Mouse (Mus musculus): ENCODE data around the gene Fyb2. TPM values are rescaled to one million over a fixed set of nuclear protein-coding genes. Genes with fewer than 3 reads are reported as not detected.
A peak's percentile ranks its signal among the peaks of the same experiment; 100 is the strongest.

Fyb2 gene
- polyA plus RNA-seq (2016; fragmentation: Nextera tagmentation; extraction: Ambion mirVana) = not detected in 2 replicates

GRCm38 (mm10) chr4:104913291-104914129 lies at the start of gene Fyb2:
Gene Fyb2, plus strand, starts transcription at chr4:104913456.
- peaks cover 8% of the 10 kb centered on the region for H3K27me3 ChIP-seq (replicated peaks)
- no peak within 1 kb of the TSS for H3K27ac ChIP-seq
- H3K4me3 ChIP-seq = peak within 1 kb of the TSS; percentile 9; the same call in 1 of the 2 replicates
- no peaks in the 10 kb centered on the region for H3K9me3 ChIP-seq (replicated peaks)
- H3K9ac ChIP-seq = no peak within 1 kb of the TSS
- ATAC-seq = no peak
- WGBS (ENCODE audit: insufficient replicate concordance) = 25% methylated on average over 23 of the region's 23 CpGs
- no peaks in the 10 kb centered on the region for H3K36me3 ChIP-seq
- no peaks in the 10 kb centered on the region for H3K4me1 ChIP-seq
- H3K4me2 ChIP-seq = peak within 1 kb of the TSS; percentile 49

GRCm38 (mm10) chr4:104864397-104864796 lies 48.9 kb upstream of the Fyb2 start:
- H3K4me1 ChIP-seq = no peaks in the 10 kb centered on the region
- H3K9ac ChIP-seq = no peak overlapping the region
- ATAC-seq = no peak
- H3K4me2 ChIP-seq = no peak overlapping the region
- H3K9me3 ChIP-seq (replicated peaks) = no peaks in the 10 kb centered on the region
- no peak overlapping the region for H3K4me3 ChIP-seq
- H3K27ac ChIP-seq = no peak overlapping the region
- H3K36me3 ChIP-seq = no peaks in the 10 kb centered on the region
- H3K27me3 ChIP-seq (replicated peaks) = no peaks in the 10 kb centered on the region
- WGBS (ENCODE audit: insufficient replicate concordance) = 57% methylated on average over 1 of the region's 1 CpGs

DNA sequence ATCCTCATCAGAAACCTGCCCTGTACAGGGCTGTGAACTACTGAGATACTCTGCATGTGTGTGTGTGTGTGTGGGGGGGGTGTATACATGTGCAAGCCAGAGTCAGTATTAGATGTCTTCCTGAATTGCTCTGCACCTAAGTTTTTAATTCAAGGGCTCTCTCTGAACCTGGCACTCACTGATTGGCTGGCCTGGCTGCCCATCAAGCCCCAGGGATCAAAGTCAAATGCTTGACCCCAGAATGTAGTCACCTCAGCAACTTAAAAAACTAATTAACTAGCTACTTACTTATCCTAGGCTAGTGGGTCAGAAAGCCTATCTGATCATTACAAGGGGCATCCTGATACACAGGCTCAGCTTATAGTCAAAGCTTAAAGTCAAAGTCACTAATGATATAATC lies 43.7 kb upstream of the Fyb2 start:
- H3K27ac ChIP-seq = no peak overlapping the region
- no peaks in the 10 kb centered on the region for H3K4me1 ChIP-seq
- H3K9me3 ChIP-seq (replicated peaks) = no peaks in the 10 kb centered on the region
- no peaks in the 10 kb centered on the region for H3K36me3 ChIP-seq
- no peaks in the 10 kb centered on the region for H3K27me3 ChIP-seq (replicated peaks)
- no peak overlapping the region for H3K9ac ChIP-seq
- ATAC-seq = no peak
- H3K4me2 ChIP-seq = no peak overlapping the region
- H3K4me3 ChIP-seq = no peak overlapping the region

GRCm38 (mm10) chr4:104870196-104870595 lies 43.1 kb upstream of the Fyb2 start:
- no peak overlapping the region for H3K9ac ChIP-seq
- no peak for ATAC-seq
- no peaks in the 10 kb centered on the region for H3K36me3 ChIP-seq
- H3K27ac ChIP-seq = no peak overlapping the region
- 72% methylated on average over 5 of the region's 5 CpGs for WGBS (ENCODE audit: insufficient replicate concordance)
- no peaks in the 10 kb centered on the region for H3K9me3 ChIP-seq (replicated peaks)
- no peak overlapping the region for H3K4me2 ChIP-seq
- no peaks in the 10 kb centered on the region for H3K4me1 ChIP-seq
- no peak overlapping the region for H3K4me3 ChIP-seq
- H3K27me3 ChIP-seq (replicated peaks) = no peaks in the 10 kb centered on the region

GRCm38 (mm10) chr4:104875832-104876231 lies 37.4 kb upstream of the Fyb2 start:
- no peak overlapping the region for H3K4me2 ChIP-seq
- WGBS (ENCODE audit: insufficient replicate concordance) = 61% methylated on average over 4 of the region's 4 CpGs
- H3K4me3 ChIP-seq = peak overlapping the region; percentile 31
- no peaks in the 10 kb centered on the region for H3K4me1 ChIP-seq
- H3K9ac ChIP-seq = no peak overlapping the region
- H3K9me3 ChIP-seq (replicated peaks) = no peaks in the 10 kb centered on the region
- H3K27ac ChIP-seq = 0 out of 2 replicates have a peak overlapping the region, but pooled peaks have one; percentile 5
- H3K36me3 ChIP-seq = no peaks in the 10 kb centered on the region
- no peaks in the 10 kb centered on the region for H3K27me3 ChIP-seq (replicated peaks)
- no peak for ATAC-seq

GRCm38 (mm10) chr4:104876323-104876722 lies 36.9 kb upstream of the Fyb2 start, which contains the start of gene C8a:
Gene C8a, minus strand, starts transcription at chr4:104876398.
- H3K4me2 ChIP-seq = peak within 1 kb of the TSS; percentile 44; the same call in 1 of the 2 replicates
- WGBS (ENCODE audit: insufficient replicate concordance) = 44% methylated on average over 3 of the region's 3 CpGs
- H3K27ac ChIP-seq = 0 out of 2 replicates have a peak within 1 kb of the TSS, but pooled peaks have one; percentile 5
- no peaks in the 10 kb centered on the region for H3K36me3 ChIP-seq
- peak within 1 kb of the TSS; percentile 31 for H3K4me3 ChIP-seq
- ATAC-seq = no peak
- H3K4me1 ChIP-seq = no peaks in the 10 kb centered on the region
- H3K27me3 ChIP-seq (replicated peaks) = no peaks in the 10 kb centered on the region
- no peaks in the 10 kb centered on the region for H3K9me3 ChIP-seq (replicated peaks)
- no peak within 1 kb of the TSS for H3K9ac ChIP-seq

DNA sequence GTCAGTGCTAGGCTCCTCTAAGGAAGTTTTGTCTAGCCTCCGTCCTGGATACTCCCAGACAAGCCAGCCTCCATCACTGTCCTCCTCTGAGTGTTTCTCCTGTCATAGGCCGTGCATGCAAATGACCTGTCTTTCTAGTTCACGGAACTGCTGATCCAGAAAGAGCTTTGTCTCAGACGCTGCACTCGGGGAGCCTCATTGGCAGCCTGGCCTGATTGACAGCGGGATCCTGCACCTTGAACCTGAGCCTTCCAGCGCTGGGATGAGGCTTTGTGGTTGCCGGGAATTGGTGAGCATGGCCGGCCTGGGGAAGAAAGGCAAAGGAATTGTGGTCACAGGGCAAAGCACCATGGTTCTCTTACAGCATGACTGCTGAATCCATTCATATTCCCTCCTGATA lies 25.8 kb upstream of the Fyb2 start:
- no peaks in the 10 kb centered on the region for H3K9me3 ChIP-seq (replicated peaks)
- no peak overlapping the region for H3K4me3 ChIP-seq
- 63% methylated on average over 9 of the region's 9 CpGs for WGBS (ENCODE audit: insufficient replicate concordance)
- H3K4me2 ChIP-seq = no peak overlapping the region
- H3K27me3 ChIP-seq (replicated peaks) = no peaks in the 10 kb centered on the region
- no peaks in the 10 kb centered on the region for H3K4me1 ChIP-seq
- no peak overlapping the region for H3K27ac ChIP-seq
- no peak overlapping the region for H3K9ac ChIP-seq
- ATAC-seq = no peak
- H3K36me3 ChIP-seq = no peaks in the 10 kb centered on the region

- no peak overlapping the region for H3K9ac ChIP-seq
- WGBS (ENCODE audit: insufficient replicate concordance) = 72% methylated on average over 9 of the region's 9 CpGs
Observed at GRCm38 (mm10) chr4:104888499-104889262, 24.6 kb upstream of the Fyb2 start.

DNA sequence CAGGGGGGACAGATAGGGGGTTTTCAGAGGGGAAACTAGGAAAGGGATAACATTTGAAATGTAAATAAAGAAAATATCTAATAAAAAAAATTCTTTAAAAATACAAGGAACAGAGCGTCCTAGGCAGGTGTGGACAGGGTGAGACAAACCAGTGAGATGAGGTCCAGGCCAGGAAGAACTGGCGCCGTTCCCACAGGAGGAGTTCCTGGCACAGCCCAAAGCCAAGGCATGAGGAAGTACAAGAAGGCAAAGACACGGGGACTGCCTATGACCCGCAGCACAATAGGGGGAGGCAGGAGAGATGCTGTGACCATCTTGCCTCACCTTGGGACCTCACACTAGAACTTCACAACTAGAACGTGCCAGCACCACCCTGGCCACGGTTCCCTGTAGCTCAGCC lies 21.5 kb upstream of the Fyb2 start:
- no peaks in the 10 kb centered on the region for H3K4me1 ChIP-seq
- H3K36me3 ChIP-seq = no peaks in the 10 kb centered on the region
- no peaks in the 10 kb centered on the region for H3K9me3 ChIP-seq (replicated peaks)
- no peak overlapping the region for H3K27ac ChIP-seq
- H3K9ac ChIP-seq = no peak overlapping the region
- no peaks in the 10 kb centered on the region for H3K27me3 ChIP-seq (replicated peaks)
- 0 out of 2 replicates have a peak, but pooled peaks have one; percentile 27 for ATAC-seq
- H3K4me2 ChIP-seq = no peak overlapping the region
- no peak overlapping the region for H3K4me3 ChIP-seq
- 58% methylated on average over 7 of the region's 7 CpGs for WGBS (ENCODE audit: insufficient replicate concordance)

More at GRCm38 (mm10) chr4:104888499-104889262, 24.6 kb upstream of the Fyb2 start:
- Histone ChIP-seq H3K4me1 (no peaks in the 10 kb centered on the region), H3K27me3 (replicated peaks) (no peaks in the 10 kb centered on the region), H3K4me3 (no peak overlapping the region), H3K9me3 (replicated peaks) (no peaks in the 10 kb centered on the region), H3K36me3 (no peaks in the 10 kb centered on the region), H3K27ac (no peak overlapping the region), H3K4me2 (no peak overlapping the region)
- no peak for ATAC-seq

GRCm38 (mm10) chr4:104893588-104893987 lies 19.7 kb upstream of the Fyb2 start:
- Histone ChIP-seq H3K4me2 (no peak overlapping the region), H3K36me3 (no peaks in the 10 kb centered on the region), H3K27me3 (replicated peaks) (no peaks in the 10 kb centered on the region), H3K27ac (no peak overlapping the region), H3K4me3 (no peak overlapping the region), H3K9ac (no peak overlapping the region), H3K4me1 (no peaks in the 10 kb centered on the region), H3K9me3 (replicated peaks) (no peaks in the 10 kb centered on the region)
- 67% methylated on average over 5 of the region's 5 CpGs for WGBS (ENCODE audit: insufficient replicate concordance)
- no peak for ATAC-seq

DNA sequence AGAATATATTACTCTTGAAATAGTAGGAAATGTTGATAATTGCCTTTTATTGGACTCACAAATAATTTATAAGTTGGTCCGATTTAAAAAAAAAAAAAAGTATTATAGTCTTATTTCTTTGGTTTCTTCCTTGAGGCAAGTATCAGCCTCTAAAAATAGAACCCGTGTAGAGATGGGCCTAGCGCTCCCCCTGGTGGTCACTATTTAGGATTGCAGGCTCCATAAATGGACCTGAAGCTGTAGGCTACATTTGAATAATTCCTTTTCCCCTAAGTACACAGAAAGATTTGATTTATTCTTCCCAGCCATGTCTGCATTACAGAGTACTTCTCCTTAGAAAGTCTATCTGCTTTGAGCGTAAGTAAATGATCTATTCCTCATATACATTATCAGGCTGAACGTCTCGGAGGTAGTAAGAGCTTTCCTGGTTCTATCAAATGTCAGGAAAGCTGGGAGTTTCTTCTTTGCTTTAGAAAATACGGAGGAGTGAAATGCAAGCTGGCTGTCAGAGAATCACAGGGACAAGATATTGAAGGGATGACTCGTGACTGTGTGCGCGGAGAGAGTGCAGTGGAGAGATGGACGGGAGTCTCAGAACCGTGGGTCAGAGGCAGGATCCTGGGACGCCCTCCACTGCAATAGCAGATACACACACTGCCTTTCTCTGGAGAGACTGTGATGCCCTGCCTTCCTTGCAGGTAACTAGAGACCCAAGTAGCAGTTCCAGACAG lies 19.1 kb upstream of the Fyb2 start:
- Histone ChIP-seq H3K27me3 (replicated peaks) (no peaks in the 10 kb centered on the region), H3K36me3 (no peaks in the 10 kb centered on the region), H3K4me3 (no peak overlapping the region), H3K27ac (no peak overlapping the region), H3K9ac (no peak overlapping the region), H3K4me1 (no peaks in the 10 kb centered on the region), H3K4me2 (no peak overlapping the region), H3K9me3 (replicated peaks) (no peaks in the 10 kb centered on the region)
- WGBS (ENCODE audit: insufficient replicate concordance) = 52% methylated on average over 13 of the region's 13 CpGs
- ATAC-seq = no peak
